Mouse (Mus musculus) forebrain, postnatal 0 days (tissue): ENCODE measurements at regions not wholly inside any gene's neighbourhood (a gene's known extent, or its start where the extent isn't known, plus 50 kb on each side); places are given as distances from the start of the nearest gene placed in this dataset.

Source experiments
- ATAC-seq: fragments of 200-750 bp; cut with Nextera tagmentation; 2 replicates; pipeline ENCODE4 v1.8.0; 2017; ENCODE audit warnings: mild to moderate bottlenecking, moderate library complexity
- DNase-seq: peaks from one replicate; pipeline ENCODE4 v3.0.0-alpha.2; 2015
- H3K27ac ChIP-seq: fragments of 300-500 bp; sonication (generic); 2 replicates; pipeline ENCODE4 v1.5.1; 2014; ENCODE audit warnings: low read depth, mild to moderate bottlenecking, antibody characterized with exemption, low read length, moderate library complexity, mixed read lengths
- H3K27me3 ChIP-seq: fragments of 300-500 bp; sonication (generic); 2 replicates; pipeline ENCODE4 v1.6.1; 2014; ENCODE audit warnings: mild to moderate bottlenecking, low read length, mixed read lengths; ENCODE audit not compliant: insufficient read depth
- H3K36me3 ChIP-seq: fragments of 300-500 bp; sonication (generic); 2 replicates; pipeline ENCODE4 v1.6.1; 2014; ENCODE audit warnings: mild to moderate bottlenecking, moderate library complexity; ENCODE audit not compliant: insufficient read depth
- H3K4me1 ChIP-seq: fragments of 300-500 bp; sonication (generic); 2 replicates; pipeline ENCODE4 v1.6.1; 2014; ENCODE audit warnings: antibody characterized with exemption; ENCODE audit not compliant: insufficient read depth
- H3K4me2 ChIP-seq: fragments of 300-500 bp; sonication (generic); 2 replicates; pipeline ENCODE4 v1.6.1; 2014; ENCODE audit warnings: low read depth, mild to moderate bottlenecking, moderate library complexity
- H3K4me3 ChIP-seq: fragments of 300-500 bp; sonication (generic); 2 replicates; pipeline ENCODE4 v1.5.1; 2014; ENCODE audit warnings: low read depth, low read length, mixed read lengths
- H3K9ac ChIP-seq: fragments of 300-500 bp; sonication (generic); 2 replicates; pipeline ENCODE4 v1.6.1; 2014; ENCODE audit warnings: mild to moderate bottlenecking
- H3K9me3 ChIP-seq: fragments of 300-500 bp; sonication (generic); 2 replicates; pipeline ENCODE4 v1.6.1; 2016; ENCODE audit warnings: low read length
- CTCF ChIP-seq: sonication (generic); IDR thresholded peaks from 2 replicates; pipeline ENCODE4 v1.5.1; 2016; ENCODE audit warnings: antibody characterized with exemption, control low read depth, low read depth
- WGBS: fragments of 180-500 bp; shearing (Covaris S2); extraction: QIAGEN DNeasy Blood & Tissue Kit; methylation state at CpG from one replicate; pipeline ENCODE4 v1.1.7; 2014; 5-methylcytosine and 5-hydroxymethylcytosine counted together

- no peak for TF ChIP-seq CTCF
- H3K4me1 ChIP-seq = no peaks in the 10 kb centered on the region
- no peak overlapping the region for H3K4me2 ChIP-seq
- no peaks in the 10 kb centered on the region for H3K9me3 ChIP-seq
- WGBS = 93% methylated on average over 2 of the region's 2 CpGs
- H3K36me3 ChIP-seq = no peaks in the 10 kb centered on the region
- no peak overlapping the region for H3K27ac ChIP-seq
- no peak overlapping the region for H3K9ac ChIP-seq
- ATAC-seq (no peak), DNase-seq (no peak)
- no peak overlapping the region for H3K4me3 ChIP-seq
- no peaks in the 10 kb centered on the region for H3K27me3 ChIP-seq
Measured at GRCm38 (mm10) chr8:80264915-80265314, 207.1 kb upstream of the Hhip start.

GRCm38 (mm10) chr8:80263468-80263945, 205.7 kb upstream of the Hhip start:
- WGBS = 18% methylated on average over 11 of the region's 11 CpGs
- Histone ChIP-seq H3K27me3 (no peaks in the 10 kb centered on the region), H3K4me1 (no peaks in the 10 kb centered on the region), H3K4me2 (no peak overlapping the region), H3K36me3 (no peaks in the 10 kb centered on the region), H3K9me3 (no peaks in the 10 kb centered on the region), H3K4me3 (no peak overlapping the region), H3K27ac (no peak overlapping the region), H3K9ac (0 out of 2 replicates have a peak overlapping the region, but pooled peaks have one; percentile 18)
- no peak for TF ChIP-seq CTCF
- DNase-seq = peak; percentile 5
- ATAC-seq = 0 out of 2 replicates have a peak, but pooled peaks have one; percentile 34

GRCm38 (mm10) chr8:80262911-80263310, 205.1 kb upstream of the Hhip start:
- ATAC-seq (no peak), DNase-seq (no peak)
- no peaks in the 10 kb centered on the region for H3K4me1 ChIP-seq
- no peak for TF ChIP-seq CTCF
- no peak overlapping the region for H3K4me2 ChIP-seq
- H3K27me3 ChIP-seq = no peaks in the 10 kb centered on the region
- no peak overlapping the region for H3K27ac ChIP-seq
- H3K9me3 ChIP-seq = no peaks in the 10 kb centered on the region
- no peaks in the 10 kb centered on the region for H3K36me3 ChIP-seq
- no peak overlapping the region for H3K4me3 ChIP-seq
- WGBS = 68% methylated on average over 3 of the region's 3 CpGs
- no peak overlapping the region for H3K9ac ChIP-seq

GRCm38 (mm10) chr8:80253541-80253940, 195.7 kb upstream of the Hhip start:
- no peak for TF ChIP-seq CTCF
- H3K27me3 ChIP-seq = no peaks in the 10 kb centered on the region
- no peak overlapping the region for H3K4me3 ChIP-seq
- no peak overlapping the region for H3K9ac ChIP-seq
- WGBS = 68% methylated on average over 4 of the region's 4 CpGs
- ATAC-seq (no peak), DNase-seq (no peak)
- H3K4me1 ChIP-seq = no peaks in the 10 kb centered on the region
- no peak overlapping the region for H3K4me2 ChIP-seq
- H3K27ac ChIP-seq = no peak overlapping the region
- H3K9me3 ChIP-seq = no peaks in the 10 kb centered on the region
- H3K36me3 ChIP-seq = no peaks in the 10 kb centered on the region

GRCm38 (mm10) chr8:80251595-80251994, 193.8 kb upstream of the Hhip start:
- no peaks in the 10 kb centered on the region for H3K9me3 ChIP-seq
- H3K4me2 ChIP-seq = no peak overlapping the region
- no peak for DNase-seq
- H3K27ac ChIP-seq = no peak overlapping the region
- no peaks in the 10 kb centered on the region for H3K36me3 ChIP-seq
- 9% methylated on average over 3 of the region's 3 CpGs for WGBS
- ATAC-seq = no peak
- H3K27me3 ChIP-seq = no peaks in the 10 kb centered on the region
- H3K4me1 ChIP-seq = no peaks in the 10 kb centered on the region
- no peak for TF ChIP-seq CTCF
- H3K4me3 ChIP-seq = no peak overlapping the region
- no peak overlapping the region for H3K9ac ChIP-seq

GRCm38 (mm10) chr8:80250305-80251161, 192.7 kb upstream of the Hhip start:
- Histone ChIP-seq H3K27me3 (no peaks in the 10 kb centered on the region), H3K4me3 (no peak overlapping the region), H3K36me3 (no peaks in the 10 kb centered on the region), H3K4me1 (no peaks in the 10 kb centered on the region), H3K27ac (no peak overlapping the region), H3K9me3 (no peaks in the 10 kb centered on the region), H3K9ac (no peak overlapping the region), H3K4me2 (no peak overlapping the region)
- ATAC-seq (no peak), DNase-seq (no peak)
- 53% methylated on average over 7 of the region's 7 CpGs for WGBS
- no peak for TF ChIP-seq CTCF

- H3K4me3 ChIP-seq = no peak overlapping the region
- 32% methylated on average over 2 of the region's 2 CpGs for WGBS
- DNase-seq (no peak), ATAC-seq (no peak)
- no peaks in the 10 kb centered on the region for H3K9me3 ChIP-seq
- H3K4me2 ChIP-seq = no peak overlapping the region
- H3K4me1 ChIP-seq = no peaks in the 10 kb centered on the region
- no peak overlapping the region for H3K9ac ChIP-seq
- no peak overlapping the region for H3K27ac ChIP-seq
- H3K27me3 ChIP-seq = no peaks in the 10 kb centered on the region
- no peaks in the 10 kb centered on the region for H3K36me3 ChIP-seq
- no peak for TF ChIP-seq CTCF
Measured at GRCm38 (mm10) chr8:80249762-80250161, 192.0 kb upstream of the Hhip start.
